Mouse (Mus musculus) lung, adult 2 months (tissue): ENCODE results near the gene Ier2. TPM values are rescaled to one million over a fixed set of nuclear protein-coding genes. Genes with fewer than 3 reads are reported as not detected.

Experiments used
- DNase-seq: peaks from one replicate; pipeline ENCODE4 v3.0.0; 2022
- H3K4me1 ChIP-seq: fragments of 200-500 bp; 2 replicates; pipeline ENCODE4 v1.6.1; 2011; ENCODE audit warnings: low read length; ENCODE audit not compliant: control insufficient read depth, insufficient read depth
- H3K4me3 ChIP-seq: fragments of 200-500 bp; replicated peaks from 2 replicates; pipeline ENCODE3; 2011; ENCODE audit warnings: low read depth, mild to moderate bottlenecking, control low read depth, low read length; ENCODE audit errors: extremely low read depth
- CTCF ChIP-seq: fragments of 200-500 bp; IDR thresholded peaks from 2 replicates; pipeline ENCODE4 v1.5.1; 2011; ENCODE audit warnings: mild to moderate bottlenecking, low read length, control low read depth; ENCODE audit not compliant: insufficient read depth
- POLR2A ChIP-seq: fragments of 200-500 bp; IDR thresholded peaks from 2 replicates; pipeline ENCODE4 v1.6.1; 2011; ENCODE audit warnings: low read depth, mild to moderate bottlenecking, control low read depth, low read length, borderline replicate concordance; ENCODE audit errors: extremely low read depth
- WGBS: fragments of 180-500 bp; shearing (Covaris S2); methylation state at CpG from one replicate; pipeline ENCODE4 v1.1.7; 2018; 5-methylcytosine and 5-hydroxymethylcytosine counted together
- polyA plus RNA-seq: library from polyadenylated mRNA; depleted of rRNA; stranded (reverse); fragments of >200 nt; gene quantifications from 2 replicates; pipeline ENCODE4 v1.2.3, GENCODE M21; 2012

Ier2 gene
- polyA plus RNA-seq, 1 experiment, result 47.1 TPM

GRCm38 (mm10) chr8:84661961-84662571 is 586 bp downstream of the Ier2 start:
- H3K4me3 ChIP-seq, result peak overlapping the region; percentile 98
- DNase-seq, result no peak
- under 1% methylated on average over 61 of the region's 61 CpGs for WGBS
- TF ChIP-seq CTCF (no peak), POLR2A (peak; percentile 63)
- H3K4me1 ChIP-seq, result peaks cover 13% of the 10 kb centered on the region

DNA sequence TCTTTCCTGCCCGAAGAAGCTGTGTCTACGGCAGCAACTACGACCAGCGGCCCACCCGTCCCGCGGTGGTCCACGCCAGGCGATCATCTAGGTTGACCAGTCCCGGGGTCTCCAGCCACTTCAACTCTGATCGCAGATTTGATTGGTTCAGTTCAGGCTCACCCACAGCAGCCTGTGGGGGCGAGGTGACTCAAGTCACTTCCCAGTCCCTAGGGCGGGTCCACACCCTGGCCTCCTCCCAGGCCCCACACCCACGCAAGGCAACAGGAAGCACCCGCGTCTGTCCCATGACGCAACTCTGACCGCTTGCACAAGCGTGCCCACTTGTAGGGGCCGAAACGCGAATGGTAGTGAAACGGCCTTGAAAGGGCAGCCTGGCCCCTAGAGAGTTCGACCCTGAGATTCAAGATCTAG is 1.2 kb downstream of the Ier2 start:
- Histone ChIP-seq H3K4me3 (peak overlapping the region; percentile 98), H3K4me1 (peaks cover 13% of the 10 kb centered on the region)
- DNase-seq, result peak; percentile 95
- WGBS, result under 1% methylated on average over 24 of the region's 24 CpGs
- TF ChIP-seq CTCF, result no peak
- TF ChIP-seq POLR2A, result peak; percentile 93

GRCm38 (mm10) chr8:84660819-84661457 is 1.7 kb downstream of the Ier2 start:
- H3K4me1 ChIP-seq, result peaks cover 13% of the 10 kb centered on the region
- 5% methylated on average over 20 of the region's 20 CpGs for WGBS
- H3K4me3 ChIP-seq, result peak overlapping the region; percentile 98
- DNase-seq, result peak; percentile 69
- TF ChIP-seq POLR2A, result 0 out of 2 replicates have a peak, but pooled peaks have one; percentile 7
- TF ChIP-seq CTCF, result no peak

- peak overlapping the region; percentile 98 for H3K4me3 ChIP-seq
- DNase-seq, result peak; percentile 75
- H3K4me1 ChIP-seq, result peaks cover 10% of the 10 kb centered on the region
- no peak for TF ChIP-seq CTCF
- peak; percentile 81 for TF ChIP-seq POLR2A
- 6% methylated on average over 33 of the region's 33 CpGs for WGBS
Observed at GRCm38 (mm10) chr8:84659936-84660818, 2.5 kb downstream of the Ier2 start.

GRCm38 (mm10) chr8:84658951-84659350 is 3.7 kb downstream of the Ier2 start:
- peaks cover 9% of the 10 kb centered on the region for H3K4me1 ChIP-seq
- TF ChIP-seq CTCF (no peak), POLR2A (no peak)
- DNase-seq, result no peak
- WGBS, result 58% methylated on average over 1 of the region's 1 CpGs
- no peak overlapping the region for H3K4me3 ChIP-seq

DNA sequence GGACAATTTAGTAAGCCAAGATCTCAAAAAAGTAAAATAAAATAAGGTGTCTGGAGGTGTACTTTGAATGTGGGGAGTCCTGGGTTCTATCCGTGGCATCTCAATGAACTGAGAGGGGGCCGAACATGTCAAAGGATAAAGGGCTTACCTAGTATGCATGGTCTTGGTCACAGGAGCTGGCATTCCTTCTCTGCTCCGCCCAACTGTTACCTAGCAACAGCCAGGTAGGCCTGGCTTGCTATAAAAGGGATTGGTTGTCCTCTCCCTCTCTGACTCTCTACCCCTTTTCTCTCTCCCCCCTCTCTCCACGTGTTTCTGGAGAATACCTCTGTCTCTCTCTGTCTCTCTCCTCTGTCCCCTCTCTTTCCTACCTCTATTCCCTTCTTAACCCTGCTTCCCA is 5.0 kb downstream of the Ier2 start:
- H3K4me1 ChIP-seq, result peaks cover 9% of the 10 kb centered on the region
- DNase-seq, result no peak
- no peak for TF ChIP-seq POLR2A
- TF ChIP-seq CTCF, result no peak
- no peak overlapping the region for H3K4me3 ChIP-seq
- 68% methylated on average over 4 of the region's 4 CpGs for WGBS

DNA sequence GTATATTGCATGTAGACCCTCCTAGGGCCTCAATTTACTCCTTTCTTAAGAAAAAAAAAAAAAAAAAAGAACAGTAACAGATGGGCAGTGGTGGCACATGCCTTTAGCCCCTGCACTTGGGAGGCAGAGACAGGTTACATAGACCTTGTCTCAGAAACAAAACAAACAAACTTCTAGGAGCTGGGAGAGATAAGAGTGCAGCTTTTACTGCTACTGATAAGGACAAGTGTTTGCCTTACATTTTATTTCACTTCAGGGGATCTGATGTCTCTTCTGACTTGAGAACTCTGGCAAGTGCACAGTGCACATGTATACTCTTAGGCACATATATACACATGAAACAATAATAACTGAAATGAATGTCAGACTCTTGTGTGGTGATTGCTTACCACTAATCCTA is 5.4 kb downstream of the Ier2 start:
- DNase-seq, result no peak
- H3K4me3 ChIP-seq, result no peak overlapping the region
- peaks cover 9% of the 10 kb centered on the region for H3K4me1 ChIP-seq
- no peak for TF ChIP-seq CTCF
- TF ChIP-seq POLR2A, result no peak

DNA sequence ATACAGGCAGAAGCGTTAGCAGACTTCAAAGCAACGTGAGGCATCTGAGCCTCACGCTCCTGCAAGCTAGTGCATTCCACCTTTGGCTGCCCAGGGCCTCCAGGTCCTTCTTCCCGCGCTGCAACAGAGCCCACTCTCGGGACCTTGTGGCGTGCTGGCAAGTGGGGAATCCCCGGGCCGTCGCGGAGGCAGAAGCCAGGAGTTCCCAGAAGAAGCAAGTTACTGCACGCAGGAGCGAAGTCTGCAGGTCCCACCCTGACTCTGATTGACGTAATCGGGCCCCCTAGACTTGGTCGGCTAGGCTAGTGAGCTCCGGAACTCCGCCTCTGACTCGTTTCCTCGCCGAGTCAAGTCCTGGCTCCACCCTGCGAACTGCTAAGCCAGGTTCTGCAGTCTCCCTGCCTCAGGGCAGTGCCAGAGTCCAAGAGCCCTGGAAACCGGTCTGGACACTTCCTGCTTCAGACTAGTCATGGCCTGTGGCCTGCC is 6.0 kb downstream of the Ier2 start:
- DNase-seq, result peak; percentile 85
- H3K4me1 ChIP-seq, result peaks cover 9% of the 10 kb centered on the region
- H3K4me3 ChIP-seq, result peak overlapping the region; percentile 65
- TF ChIP-seq POLR2A, result peak; percentile 87; the same call in 1 of the 2 replicates
- no peak for TF ChIP-seq CTCF
- WGBS, result under 1% methylated on average over 23 of the region's 23 CpGs

GRCm38 (mm10) chr8:84656191-84656525 is 6.5 kb downstream of the Ier2 start:
- H3K4me3 ChIP-seq, result peak overlapping the region; percentile 65
- TF ChIP-seq CTCF (no peak), POLR2A (no peak; the same call in 1 of the 2 replicates)
- H3K4me1 ChIP-seq, result peaks cover 9% of the 10 kb centered on the region
- DNase-seq, result peak; percentile 40
- WGBS, result 7% methylated on average over 10 of the region's 10 CpGs

GRCm38 (mm10) chr8:84655336-84656190 is 7.1 kb downstream of the Ier2 start:
- Histone ChIP-seq H3K4me1 (peaks cover 9% of the 10 kb centered on the region), H3K4me3 (peak overlapping the region; percentile 65)
- 15% methylated on average over 15 of the region's 15 CpGs for WGBS
- no peak for TF ChIP-seq CTCF
- TF ChIP-seq POLR2A, result no peak
- no peak for DNase-seq
